Mouse (Mus musculus): ENCODE data around the gene Aldh9a1.

DNA sequence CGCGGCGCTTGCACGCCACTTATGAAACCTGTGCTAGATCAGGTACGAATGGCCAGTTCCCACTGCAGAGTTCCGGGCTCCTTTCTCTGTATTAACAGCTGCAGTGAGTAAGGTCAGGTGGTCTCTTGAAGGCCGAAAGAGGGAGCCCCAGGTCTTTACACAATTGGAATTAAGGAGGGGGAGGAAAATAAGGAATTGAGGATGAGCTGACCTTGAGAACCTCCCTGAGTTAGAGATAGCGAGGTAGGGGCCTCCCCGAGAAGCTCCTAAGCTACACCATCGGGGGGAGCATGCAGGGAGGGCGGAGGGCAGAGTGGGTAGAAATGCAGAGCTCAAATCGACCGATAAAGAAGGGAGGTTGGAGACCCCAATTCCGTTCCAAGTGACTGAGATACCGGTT lies 43.5 kb downstream of the Aldh9a1 start:
- TF ChIP-seq CTCF (IDR thresholded peaks at IDR 0.05; ENCODE audit: low read depth) = no peak; the same call in 1 of the 2 replicates
- no peak for TF ChIP-seq EP300 (IDR thresholded peaks at IDR 0.05; ENCODE audit: low read depth)

All from liver, postnatal 0 days (tissue).